Mouse (Mus musculus) urinary bladder, postnatal 36 days (tissue): Measurements from ENCODE around the gene Gm28230.

Experiments
- DNase-seq, 2 experiments: peaks; one replicate each; pipeline ENCODE4 v3.0.0; 2022; ENCODE audit warnings: low spot score in 2 of 2, mixed read lengths in 1 of 2

Gm28230 gene

DNA sequence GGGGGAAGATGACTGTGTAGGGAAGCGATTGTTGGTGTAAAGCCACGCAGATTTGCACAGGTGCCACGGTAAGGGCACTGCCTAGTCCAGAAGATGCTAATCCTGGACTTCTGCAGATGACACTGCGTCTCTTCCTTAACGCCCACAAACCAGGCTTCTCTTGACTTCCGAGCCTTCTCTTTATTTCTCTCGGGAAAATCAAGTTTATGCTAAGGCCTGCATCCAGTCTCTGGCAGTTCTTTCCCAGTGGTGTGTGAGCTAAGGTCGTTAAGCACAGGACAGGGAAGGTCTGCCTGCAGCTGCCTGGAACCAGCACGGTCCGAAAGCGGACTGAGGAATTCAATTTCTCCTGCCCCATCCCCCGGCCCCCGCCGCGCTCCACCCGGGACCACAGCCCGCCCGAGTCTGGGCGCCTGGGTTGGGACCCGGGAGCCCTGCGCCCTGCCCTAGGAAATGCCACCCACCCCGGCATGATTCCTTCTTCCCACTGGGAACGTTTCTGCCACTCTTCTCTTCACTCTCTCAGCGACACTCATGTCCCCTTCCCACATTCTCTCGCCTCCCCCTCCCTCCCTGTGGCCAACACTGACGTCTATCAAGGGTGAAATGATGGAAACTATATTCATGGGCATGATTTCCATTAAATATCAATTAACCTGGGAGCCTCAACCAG, 22.7 kb upstream of the Gm28230 start:
- DNase-seq: no peak

- peak; percentile 77 to 78 for DNase-seq
These were observed 22.0 kb upstream of the Gm28230 start, which contains the start of gene Hoxd8 for GRCm38 (mm10) chr2:74704393-74704998. Hoxd8 (plus strand) TSS chr2:74704615.

DNA sequence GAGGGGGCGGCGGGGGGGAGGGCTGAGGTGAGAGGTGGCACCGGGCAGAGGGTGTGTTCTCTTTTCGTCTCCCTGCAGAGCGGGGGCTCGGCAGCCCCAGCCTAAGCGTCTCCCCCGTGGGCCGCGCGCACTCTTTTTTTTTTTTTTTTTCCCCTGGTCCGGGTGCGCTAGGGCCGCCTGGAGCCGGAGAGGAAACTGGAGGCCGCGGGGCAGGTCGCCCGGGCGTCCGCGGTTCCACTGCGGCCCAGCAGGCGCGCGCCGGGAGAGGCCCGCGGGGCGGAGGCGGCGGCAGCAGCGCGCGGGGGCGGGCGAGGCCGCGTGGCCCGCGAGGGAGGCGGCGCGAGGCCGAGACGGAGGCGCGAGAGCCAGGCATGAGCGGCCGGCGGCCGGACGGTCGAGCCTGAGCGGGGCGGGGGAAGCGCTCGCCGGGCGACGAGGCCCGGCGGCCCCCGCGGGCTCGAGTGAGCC, 21.5 kb upstream of the Gm28230 start:
- no peak for DNase-seq

GRCm38 (mm10) chr2:74705467-74706089, 20.9 kb upstream of the Gm28230 start:
- peak; percentile 67 to 68 for DNase-seq

DNA sequence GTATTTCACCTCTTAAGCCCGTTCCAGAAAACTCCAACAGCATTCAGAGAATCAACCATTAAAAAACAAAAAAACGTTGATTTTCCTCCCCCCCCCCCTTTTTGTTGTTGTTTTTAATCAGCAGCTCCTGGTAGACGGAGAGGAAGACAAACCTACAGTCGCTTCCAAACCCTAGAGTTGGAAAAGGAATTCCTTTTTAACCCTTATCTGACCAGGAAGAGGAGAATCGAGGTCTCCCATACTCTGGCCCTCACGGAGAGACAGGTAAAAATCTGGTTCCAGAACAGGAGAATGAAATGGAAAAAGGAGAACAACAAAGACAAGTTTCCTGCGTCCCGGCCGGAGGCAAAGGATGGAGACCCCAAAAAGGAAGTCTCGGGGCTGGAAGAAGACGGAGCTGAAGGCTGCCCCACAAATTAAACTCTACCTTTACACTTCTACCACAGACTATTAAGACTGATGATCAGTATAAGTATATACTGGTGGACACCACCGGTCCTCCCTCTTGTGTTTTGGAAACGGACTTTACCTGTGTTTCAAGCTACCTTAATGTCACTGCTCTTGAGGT, 20.1 kb upstream of the Gm28230 start:
- no peak for DNase-seq

GRCm38 (mm10) chr2:74707599-74707998, 18.9 kb upstream of the Gm28230 start:
- no peak for DNase-seq

- no peak for DNase-seq
These were observed 17.9 kb upstream of the Gm28230 start for GRCm38 (mm10) chr2:74708676-74709075.

DNA sequence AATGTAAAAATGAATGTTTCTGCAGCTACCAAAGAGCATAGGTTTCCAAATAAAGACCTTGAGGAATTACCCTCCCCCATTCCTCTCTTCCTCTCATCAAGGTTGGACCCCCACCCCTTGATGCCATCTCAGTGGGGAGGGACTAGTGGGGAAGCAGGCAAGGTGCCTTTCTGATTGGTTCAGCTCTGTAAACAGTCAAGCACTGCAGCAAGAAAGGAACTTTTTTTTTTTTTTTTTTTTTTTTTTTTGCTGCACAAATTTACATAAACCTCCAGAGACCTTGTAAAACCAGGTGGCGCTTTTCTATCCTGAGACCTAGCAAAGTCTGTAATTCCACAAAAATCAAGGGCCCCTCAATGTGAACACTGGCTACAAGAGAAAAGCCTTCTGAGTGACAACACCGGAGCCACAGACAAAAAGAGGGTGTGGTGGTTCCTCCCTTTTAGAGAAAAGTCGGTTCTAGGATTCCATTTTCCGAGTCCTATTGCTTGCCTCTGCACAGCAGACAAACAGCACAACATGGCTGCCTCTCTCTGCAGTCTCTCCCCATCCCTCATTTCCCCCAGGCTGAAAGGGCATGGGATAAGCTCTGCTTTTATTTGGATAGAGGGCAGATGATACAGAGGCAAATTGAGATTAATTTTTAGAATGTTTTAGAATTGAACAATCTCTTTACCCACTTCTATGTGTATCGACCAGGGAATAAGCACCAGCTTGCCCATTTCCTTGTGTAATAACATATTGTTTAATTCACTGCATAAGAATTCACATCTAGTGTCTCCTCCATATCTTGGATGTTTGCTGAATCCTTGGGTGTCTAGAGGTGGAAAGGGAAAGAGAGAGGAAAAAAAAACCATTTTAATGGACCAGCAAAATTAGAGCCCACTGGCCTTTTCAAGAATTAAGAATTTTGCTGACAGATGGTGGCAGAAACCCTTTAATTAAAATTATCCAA, 16.8 kb upstream of the Gm28230 start:
- DNase-seq: no peak

DNA sequence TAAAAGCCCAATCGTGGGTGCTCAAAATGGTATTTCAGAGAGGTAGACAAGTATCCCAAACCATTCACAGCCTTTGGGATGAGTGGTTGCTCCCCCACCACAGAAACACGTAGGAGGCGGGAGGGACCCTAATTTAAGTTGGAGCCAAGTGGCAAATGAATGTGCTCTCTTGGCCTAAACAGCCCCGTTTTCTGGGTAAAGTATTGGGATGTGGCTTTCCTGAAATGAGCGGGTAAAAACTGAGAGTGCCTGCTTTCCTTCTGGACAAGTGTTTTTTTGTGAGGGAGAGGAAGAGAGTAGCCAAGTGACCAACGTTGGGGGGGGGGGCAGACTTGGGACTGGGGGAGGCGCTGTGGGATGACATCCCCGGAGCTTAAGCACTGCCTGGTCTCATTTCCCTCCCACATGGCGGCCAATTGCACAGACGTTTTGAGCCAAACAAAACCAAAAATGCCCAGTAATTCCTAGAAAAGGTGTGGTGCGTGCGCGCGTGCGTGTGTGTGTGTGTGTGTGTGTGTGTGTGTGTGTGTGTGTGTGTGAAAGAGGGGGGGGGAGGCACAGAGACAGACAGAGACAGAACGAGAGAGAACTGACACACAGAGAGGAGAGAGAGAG, 15.5 kb upstream of the Gm28230 start:
- DNase-seq: no peak

DNA sequence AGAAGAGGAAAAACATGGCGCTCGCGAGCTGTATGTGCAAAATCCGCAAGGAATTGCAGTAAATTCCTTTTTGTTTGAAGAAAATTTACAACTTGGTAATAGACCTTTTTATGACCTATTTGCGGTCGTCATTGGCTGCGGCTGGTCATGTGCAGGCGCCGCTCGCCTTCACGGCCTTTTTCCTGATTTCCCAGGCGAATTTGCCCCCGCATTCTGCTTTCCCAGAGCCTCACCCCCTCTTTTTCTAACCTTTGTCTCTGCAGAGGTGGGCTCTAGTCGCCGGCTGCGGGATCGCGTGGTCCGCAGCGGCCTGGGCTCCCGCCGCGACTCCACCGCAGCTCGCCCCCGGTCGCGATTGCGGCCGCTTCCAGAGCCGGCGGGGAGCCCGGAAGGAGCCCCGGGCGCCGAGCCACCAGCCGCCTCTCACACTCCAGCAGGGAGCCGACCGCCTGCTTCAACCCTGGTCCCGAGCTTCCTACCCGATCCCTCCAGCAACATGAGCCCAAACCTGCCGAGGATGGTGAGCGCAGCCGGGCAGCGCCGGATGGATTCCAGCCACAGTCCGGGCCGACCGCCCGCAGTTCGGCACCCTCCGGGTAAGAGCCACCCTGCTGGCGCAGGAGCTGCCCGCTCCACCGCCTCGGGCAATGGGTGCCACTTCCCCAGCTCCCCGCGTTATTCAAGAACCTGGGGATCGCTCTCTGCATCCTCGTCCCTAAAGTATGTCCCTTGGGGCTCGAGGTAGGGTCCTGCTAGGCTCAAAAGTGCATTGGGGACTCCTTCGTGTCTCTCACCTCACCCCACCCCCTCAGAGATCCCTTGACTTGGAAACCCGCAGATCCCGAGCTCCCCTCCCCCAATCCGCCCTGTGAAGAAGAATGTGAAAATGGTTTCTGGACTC, 14.6 kb upstream of the Gm28230 start, which contains the start of the genes Hoxd3 and Hoxd4:
Hoxd3 (plus strand) TSS at position 207 of the 901 bp plus-strand sequence.
Hoxd4 (plus strand) TSS at position 209 of the 901 bp plus-strand sequence.
- DNase-seq: peak; percentile 61 to 72

DNA sequence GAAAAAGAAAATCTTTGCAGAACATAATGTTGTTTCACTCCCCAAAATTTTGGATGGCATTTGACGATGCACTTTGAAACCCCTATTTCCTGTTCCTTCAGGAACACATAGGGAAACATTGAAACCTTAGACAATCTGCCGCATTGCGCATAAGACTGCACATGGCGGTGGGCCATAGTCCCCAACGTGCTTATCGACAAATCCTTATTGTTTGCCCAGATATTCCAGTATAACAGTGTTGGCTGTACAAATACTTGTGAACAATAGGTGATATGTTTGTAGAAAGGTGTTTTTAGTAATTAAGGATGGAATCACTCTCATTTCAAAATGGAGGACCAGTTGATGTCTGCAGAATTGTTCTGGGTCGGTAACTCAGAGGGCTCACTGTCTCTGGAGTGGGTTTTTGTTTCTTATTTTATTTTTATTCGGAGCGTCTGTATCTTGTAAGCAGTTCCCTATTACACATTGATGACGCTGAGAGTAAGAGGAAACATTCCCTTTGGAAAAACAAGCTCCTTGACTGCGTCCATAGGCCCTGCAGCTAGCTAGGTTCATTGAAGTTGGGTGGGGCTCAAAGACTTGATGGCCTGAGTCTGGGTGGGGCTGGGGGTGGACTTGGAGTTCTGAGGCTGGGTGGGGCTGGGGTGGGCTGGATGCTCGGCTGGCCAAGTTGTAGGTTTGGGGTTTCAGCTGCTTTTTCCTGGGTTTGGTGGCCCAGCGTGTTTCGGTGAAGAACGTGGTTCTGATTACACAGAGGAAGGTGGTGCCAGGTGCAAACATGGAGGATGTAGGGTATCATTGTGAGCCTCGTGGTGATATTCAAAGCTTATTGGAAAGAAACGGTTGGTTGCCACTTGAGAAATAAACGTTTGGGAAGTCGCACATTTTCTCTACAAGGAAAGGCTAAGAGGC, 13.0 kb upstream of the Gm28230 start:
- no peak for DNase-seq

DNA sequence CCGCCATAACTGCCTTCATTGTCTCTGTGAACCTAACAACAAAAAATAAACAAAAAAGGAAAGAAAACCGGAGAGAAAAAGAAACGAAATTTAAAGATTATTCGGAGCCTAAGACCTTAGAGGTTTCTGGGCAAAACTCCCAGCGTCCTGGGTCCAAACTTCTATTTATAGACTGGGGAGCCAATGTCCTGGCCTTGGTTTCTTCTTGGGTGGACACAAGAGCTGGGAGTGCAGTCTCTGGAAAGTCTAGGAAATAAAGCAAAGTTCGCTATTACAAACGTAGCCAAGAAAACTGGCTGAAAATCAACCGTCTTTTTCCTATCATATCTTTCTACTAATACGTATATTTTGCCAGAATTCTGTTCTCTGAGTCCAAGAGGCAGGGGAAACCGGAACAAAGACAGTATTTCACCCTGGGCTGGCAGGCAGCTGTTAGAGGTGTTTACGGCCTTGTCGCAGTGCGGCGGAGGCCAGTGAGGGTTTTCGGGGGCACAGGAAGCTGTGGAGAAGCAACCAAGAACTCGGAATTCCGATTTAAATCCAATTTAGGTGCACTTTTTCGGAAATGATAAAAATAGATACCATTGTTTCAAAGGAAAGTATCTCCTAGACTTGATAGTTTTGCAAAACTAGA, 12.3 kb upstream of the Gm28230 start:
- DNase-seq: no peak

DNA sequence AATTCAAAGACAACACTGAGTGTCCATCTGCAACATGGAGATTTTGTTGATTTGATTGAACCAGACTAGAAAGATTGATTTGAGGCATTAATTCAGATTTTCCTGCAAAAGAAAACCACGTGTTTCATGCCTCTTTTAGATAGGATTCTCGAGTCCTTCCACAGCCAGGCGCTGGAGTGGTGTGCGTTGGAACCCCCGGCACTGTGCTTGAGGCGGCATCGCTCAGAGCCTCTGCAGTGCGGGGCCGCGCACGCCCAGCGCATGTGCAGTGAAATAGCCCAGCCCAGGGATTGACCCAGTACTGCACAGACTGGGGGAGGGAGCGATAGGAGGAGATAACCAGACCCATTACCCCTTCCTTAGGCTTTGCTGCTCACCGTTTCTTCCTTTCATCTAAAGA, 11.6 kb upstream of the Gm28230 start:
- no peak for DNase-seq

DNA sequence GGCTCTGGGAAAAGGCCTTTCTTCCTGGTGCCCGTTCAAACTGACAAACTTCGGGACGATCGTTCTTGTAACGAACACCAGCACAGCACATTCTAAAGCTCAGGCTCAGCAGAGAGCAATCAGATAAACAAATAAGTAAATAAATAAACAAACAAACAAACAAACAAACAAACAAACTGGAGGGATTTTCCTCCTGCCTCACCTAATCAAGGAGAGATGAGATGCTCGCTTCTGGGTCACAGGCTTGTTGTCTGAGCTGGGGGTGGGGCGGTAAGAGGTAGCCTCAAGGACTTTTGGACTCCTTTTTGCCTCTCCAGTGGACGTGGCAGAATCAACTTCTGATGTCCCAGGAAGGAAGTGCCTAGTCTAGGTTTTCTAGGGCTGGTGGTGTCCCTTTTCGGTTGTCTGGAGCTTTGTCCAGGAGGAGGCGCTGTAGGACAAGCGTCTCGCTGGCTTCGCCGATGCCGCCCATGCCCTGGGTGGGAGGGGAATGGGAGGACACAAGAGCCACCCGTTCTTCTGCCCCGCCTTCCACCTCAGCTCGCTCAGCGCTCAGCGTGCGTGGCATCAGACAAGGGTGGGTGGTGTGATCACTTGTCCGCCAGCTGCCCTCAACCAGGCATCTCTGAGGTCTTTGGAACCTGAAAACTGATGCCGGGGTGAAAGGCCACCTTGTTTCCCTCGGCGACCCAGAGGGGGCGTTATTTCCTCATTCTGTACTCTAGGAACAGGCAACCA, 10.9 kb upstream of the Gm28230 start:
- DNase-seq: peak; percentile 87 to 93

- no peak for DNase-seq
These were observed 6.1 kb upstream of the Gm28230 start for GRCm38 (mm10) chr2:74720384-74720783.

DNA sequence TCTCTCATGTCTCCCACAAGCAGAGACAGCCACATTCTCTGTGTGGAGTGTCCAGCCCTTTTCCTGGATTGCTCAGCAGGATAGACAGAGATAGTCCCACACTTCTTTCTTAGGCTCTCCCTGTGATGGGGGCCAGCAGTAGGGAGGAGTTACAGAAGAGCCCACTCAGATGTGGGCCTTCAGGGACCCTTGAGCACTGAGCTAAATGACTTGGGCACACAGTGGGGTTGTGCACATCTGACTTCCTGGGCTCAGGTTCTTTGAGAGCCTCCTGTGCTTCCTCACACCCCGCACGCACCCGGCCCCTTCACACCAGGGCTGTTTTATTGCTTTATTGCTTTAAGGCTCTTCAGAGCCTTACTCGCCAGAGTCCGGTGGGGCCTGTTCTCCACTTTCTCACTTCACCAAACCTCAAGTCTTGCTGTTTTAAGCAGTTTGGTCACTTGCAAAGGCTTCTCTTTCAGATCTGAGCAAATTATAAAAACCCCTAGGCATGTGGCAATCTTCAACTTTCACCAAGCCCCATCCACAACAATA, 5.5 kb upstream of the Gm28230 start:
- no peak for DNase-seq

DNA sequence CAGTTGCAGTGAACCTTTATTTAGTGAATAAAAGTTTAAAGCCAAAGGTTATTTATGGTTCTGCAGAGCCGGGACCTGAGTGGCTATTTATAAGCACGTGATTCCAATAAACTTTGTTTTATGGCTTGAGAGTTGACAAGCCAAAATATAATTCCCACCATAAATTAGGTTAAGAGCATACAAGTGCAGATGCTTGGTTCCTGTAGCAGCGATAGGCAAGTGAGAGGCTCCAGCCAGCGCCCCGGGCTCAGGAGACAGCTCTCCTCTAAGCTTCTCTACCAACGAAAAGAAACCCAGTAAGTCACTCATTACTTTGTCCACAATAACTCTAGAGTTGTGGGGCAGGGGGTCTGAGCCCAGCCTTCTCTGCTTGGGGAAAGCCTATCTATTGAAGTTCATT, 4.6 kb upstream of the Gm28230 start:
- no peak for DNase-seq
